Mouse (Mus musculus): ENCODE measurements around the gene Vil1. TPM values are rescaled to one million over a fixed set of nuclear protein-coding genes. Genes with fewer than 3 reads are reported as not detected.

Vil1 gene
- total and polyA plus RNA-seq, 3 experiments: 0.04 TPM; not detected in 1

DNA sequence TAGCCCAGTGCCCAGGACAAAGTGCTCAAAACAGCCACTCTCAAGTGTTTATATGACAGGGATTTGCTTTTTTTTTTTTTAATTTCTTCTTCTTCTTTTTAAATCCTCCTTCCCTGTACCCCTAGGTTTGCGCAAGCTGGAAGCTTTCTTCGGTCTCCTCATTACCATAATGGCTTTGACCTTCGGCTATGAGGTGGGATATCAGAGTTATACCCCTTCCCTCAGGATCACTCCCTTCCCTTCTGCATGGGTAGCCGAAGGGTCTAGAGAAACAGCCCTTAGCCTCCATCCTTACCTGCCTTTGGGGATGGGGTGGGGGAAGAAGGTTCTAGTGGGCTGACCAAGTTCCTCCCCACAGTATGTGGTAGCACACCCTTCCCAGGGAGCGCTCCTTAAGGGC, 28.7 kb upstream of the Vil1 start:
- TF ChIP-seq UBTF (IDR thresholded peaks at IDR 0.05; ENCODE audit: borderline replicate concordance, insufficient read depth, low read depth, low read length): no peak
- no peak for TF ChIP-seq POLR2AphosphoS2 (IDR thresholded peaks at IDR 0.05; ENCODE audit: low read length)
- no peak overlapping the region for H3K27ac ChIP-seq (ENCODE audit: control insufficient read depth, low read depth, low read length)
- H3K79me2 ChIP-seq (ENCODE audit: control insufficient read depth, insufficient read depth, low read length, poor library complexity): no peaks in the 10 kb centered on the region
- no peaks in the 10 kb centered on the region for H3K27me3 ChIP-seq (ENCODE audit: control insufficient read depth in 1 of 2, insufficient read depth in 2 of 2, low read length in 2 of 2)
- no peak overlapping the region for H3K9ac ChIP-seq (ENCODE audit: control insufficient read depth, low read depth, low read length, poor library complexity, severe bottlenecking)
- H3K4me3 ChIP-seq (ENCODE audit: control insufficient read depth in 1 of 2, insufficient read depth in 1 of 2, low read depth in 2 of 2, low read length in 2 of 2): no peak overlapping the region
- peaks cover 0 to 12% of the 10 kb centered on the region in 2 experiments; a peak in 3 of 4 replicates for H3K4me1 ChIP-seq (ENCODE audit: control insufficient read depth in 1 of 2, insufficient read depth in 2 of 2, low read length in 2 of 2)
- no peaks in the 10 kb centered on the region; a peak in 2 of 4 replicates for H3K36me3 ChIP-seq (ENCODE audit: control insufficient read depth in 1 of 2, insufficient read depth in 2 of 2, low read length in 2 of 2)
- no peaks in the 10 kb centered on the region for H3K9me3 ChIP-seq (replicated peaks; ENCODE audit: insufficient read depth, low read length)
- no peak for DNase-seq (ENCODE audit: low read depth, low spot score)

DNA sequence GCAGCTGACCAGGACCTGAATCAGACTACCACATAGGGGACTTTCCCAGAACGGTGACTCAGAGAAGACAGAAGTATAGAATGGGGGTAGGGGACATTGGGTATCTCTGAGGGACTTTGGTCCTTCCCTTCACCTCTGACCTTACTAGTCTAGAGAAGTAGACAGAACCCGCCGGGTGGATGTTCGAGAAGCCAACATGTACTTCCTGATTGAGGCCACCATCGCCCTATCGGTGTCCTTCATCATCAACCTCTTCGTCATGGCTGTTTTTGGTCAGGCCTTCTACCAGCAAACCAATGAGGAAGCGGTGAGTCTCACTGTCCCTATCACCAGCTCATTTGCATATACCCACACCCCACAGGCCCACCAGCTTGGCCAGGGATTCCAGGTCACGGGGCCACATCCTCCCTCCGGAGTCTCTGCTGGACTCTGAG, 27.6 kb upstream of the Vil1 start:
- peaks cover 0 to 12% of the 10 kb centered on the region in 2 experiments; a peak in 3 of 4 replicates for H3K4me1 ChIP-seq (ENCODE audit: control insufficient read depth in 1 of 2, insufficient read depth in 2 of 2, low read length in 2 of 2)
- H3K9ac ChIP-seq (ENCODE audit: control insufficient read depth, low read depth, low read length, poor library complexity, severe bottlenecking): no peak overlapping the region
- H3K4me3 ChIP-seq (ENCODE audit: control insufficient read depth in 1 of 2, insufficient read depth in 1 of 2, low read depth in 2 of 2, low read length in 2 of 2): no peak overlapping the region
- no peak overlapping the region for H3K27ac ChIP-seq (ENCODE audit: control insufficient read depth, low read depth, low read length)
- no peaks in the 10 kb centered on the region; the same call in 1 of the 2 replicates for H3K79me2 ChIP-seq (ENCODE audit: control insufficient read depth, insufficient read depth, low read length, poor library complexity)
- no peak for TF ChIP-seq MAFK (IDR thresholded peaks at IDR 0.05; ENCODE audit: borderline replicate concordance, low read depth, low read length)
- TF ChIP-seq MYB (IDR thresholded peaks at IDR 0.05; ENCODE audit: low read depth, low read length): no peak
- TF ChIP-seq ZKSCAN1 (IDR thresholded peaks at IDR 0.05; ENCODE audit: low read depth, low read length): no peak
- no peaks in the 10 kb centered on the region for H3K9me3 ChIP-seq (replicated peaks; ENCODE audit: insufficient read depth, low read length)
- no peak for DNase-seq (ENCODE audit: low read depth, low spot score)
- H3K27me3 ChIP-seq (ENCODE audit: control insufficient read depth in 1 of 2, insufficient read depth in 2 of 2, low read length in 2 of 2): no peaks in the 10 kb centered on the region
- H3K36me3 ChIP-seq (ENCODE audit: control insufficient read depth in 1 of 2, insufficient read depth in 2 of 2, low read length in 2 of 2): no peaks in the 10 kb centered on the region; a peak in 2 of 4 replicates

DNA sequence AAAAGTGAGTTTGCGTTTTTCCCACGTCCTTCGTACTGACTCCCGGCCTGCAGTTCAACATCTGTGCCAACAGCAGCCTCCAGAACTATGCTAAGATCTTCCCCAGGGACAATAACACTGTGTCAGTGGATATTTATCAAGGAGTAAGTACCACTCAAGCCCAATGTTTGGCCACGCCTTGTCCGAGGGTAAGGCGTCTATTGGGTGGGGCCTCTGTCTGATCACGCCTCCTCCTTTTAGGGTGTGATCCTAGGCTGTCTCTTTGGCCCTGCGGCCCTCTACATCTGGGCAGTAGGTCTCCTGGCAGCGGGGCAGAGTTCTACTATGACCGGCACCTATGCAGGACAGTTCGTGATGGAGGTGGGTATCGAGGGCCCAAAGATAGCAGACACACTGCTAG, 25.8 kb upstream of the Vil1 start:
- Histone ChIP-seq H3K9ac (ENCODE audit: control insufficient read depth, low read depth, low read length, poor library complexity, severe bottlenecking) (no peak overlapping the region), H3K9me3 (replicated peaks; ENCODE audit: insufficient read depth, low read length) (no peaks in the 10 kb centered on the region), H3K36me3 (ENCODE audit: control insufficient read depth in 1 of 2, insufficient read depth in 2 of 2, low read length in 2 of 2) (peaks cover 0 to 5% of the 10 kb centered on the region in 2 experiments; a peak in 2 of 4 replicates), H3K27ac (ENCODE audit: control insufficient read depth, low read depth, low read length) (no peak overlapping the region), H3K79me2 (ENCODE audit: control insufficient read depth, insufficient read depth, low read length, poor library complexity) (no peaks in the 10 kb centered on the region; the same call in 1 of the 2 replicates), H3K4me3 (ENCODE audit: control insufficient read depth in 1 of 2, insufficient read depth in 1 of 2, low read depth in 2 of 2, low read length in 2 of 2) (no peak overlapping the region), H3K4me1 (ENCODE audit: control insufficient read depth in 1 of 2, insufficient read depth in 2 of 2, low read length in 2 of 2) (peaks cover 0 to 18% of the 10 kb centered on the region in 2 experiments; a peak in 3 of 4 replicates), H3K27me3 (ENCODE audit: control insufficient read depth in 1 of 2, insufficient read depth in 2 of 2, low read length in 2 of 2) (no peaks in the 10 kb centered on the region)
- TF ChIP-seq NRF1 (IDR thresholded peaks at IDR 0.05; ENCODE audit: insufficient read depth, low read depth, low read length, poor library complexity, severe bottlenecking) (no peak), ZMIZ1 (IDR thresholded peaks at IDR 0.05; ENCODE audit: low read depth, low read length) (no peak), UBTF (IDR thresholded peaks at IDR 0.05; ENCODE audit: borderline replicate concordance, insufficient read depth, low read depth, low read length) (no peak), TAL1 (IDR thresholded peaks at IDR 0.05; ENCODE audit: low read length) (no peak)
- DNase-seq (ENCODE audit: low read depth, low spot score): no peak

Measured in MEL (cell line).